Mouse (Mus musculus): Measurements from ENCODE around the gene Usp21. TPM values are rescaled to one million over a fixed set of nuclear protein-coding genes. Genes with fewer than 3 reads are reported as not detected.

The Usp21 gene
- polyA plus RNA-seq, 1 experiment from 2014 or later = 25.3 TPM

- peaks cover 31% of the 10 kb centered on the region for H3K27me3 ChIP-seq (ENCODE audit: control insufficient read depth, insufficient read depth, low read depth, low read length)
- H3K9me3 ChIP-seq (replicated peaks; ENCODE audit: control insufficient read depth, low read length) = no peaks in the 10 kb centered on the region
- H3K27ac ChIP-seq (ENCODE audit: low read length) = no peak overlapping the region
- WGBS (ENCODE audit: insufficient replicate concordance) = 59% methylated on average over 17 of the region's 17 CpGs
- peaks cover 9% of the 10 kb centered on the region for H3K4me1 ChIP-seq (ENCODE audit: control insufficient read depth, low read depth, low read length)
- no peak overlapping the region for H3K4me2 ChIP-seq (ENCODE audit: low read depth, low read length)
- H3K4me3 ChIP-seq (ENCODE audit: low read depth, low read length) = no peak overlapping the region
- no peak overlapping the region for H3K9ac ChIP-seq (ENCODE audit: low read depth, low read length)
- no peaks in the 10 kb centered on the region for H3K36me3 ChIP-seq (ENCODE audit: control insufficient read depth, insufficient read depth)
- ATAC-seq (ENCODE audit: low read depth) = no peak
Observed at GRCm38 (mm10) chr1:171252415-171252814, 35.4 kb downstream of the Usp21 start.

- peak overlapping the region; percentile 11; the same call in 1 of the 2 replicates for H3K4me3 ChIP-seq (ENCODE audit: low read depth, low read length)
- H3K4me1 ChIP-seq (ENCODE audit: control insufficient read depth, low read depth, low read length) = peaks cover 11% of the 10 kb centered on the region
- ATAC-seq (ENCODE audit: low read depth) = no peak
- H3K9ac ChIP-seq (ENCODE audit: low read depth, low read length) = no peak overlapping the region
- no peaks in the 10 kb centered on the region for H3K9me3 ChIP-seq (replicated peaks; ENCODE audit: control insufficient read depth, low read length)
- WGBS (ENCODE audit: insufficient replicate concordance) = 25% methylated on average over 13 of the region's 13 CpGs
- H3K27ac ChIP-seq (ENCODE audit: low read length) = no peak overlapping the region
- H3K27me3 ChIP-seq (ENCODE audit: control insufficient read depth, insufficient read depth, low read depth, low read length) = peaks cover 31% of the 10 kb centered on the region
- no peaks in the 10 kb centered on the region for H3K36me3 ChIP-seq (ENCODE audit: control insufficient read depth, insufficient read depth)
- 0 out of 2 replicates have a peak overlapping the region, but pooled peaks have one; percentile 2 for H3K4me2 ChIP-seq (ENCODE audit: low read depth, low read length)
Observed at GRCm38 (mm10) chr1:171251594-171252324, 36.0 kb downstream of the Usp21 start.

- Histone ChIP-seq H3K4me1 (ENCODE audit: control insufficient read depth, low read depth, low read length) (peaks cover 17% of the 10 kb centered on the region), H3K36me3 (ENCODE audit: control insufficient read depth, insufficient read depth) (no peaks in the 10 kb centered on the region), H3K27me3 (ENCODE audit: control insufficient read depth, insufficient read depth, low read depth, low read length) (peaks cover 31% of the 10 kb centered on the region), H3K27ac (ENCODE audit: low read length) (no peak within 1 kb of the TSS), H3K4me2 (ENCODE audit: low read depth, low read length) (peak within 1 kb of the TSS; percentile 2), H3K9me3 (replicated peaks; ENCODE audit: control insufficient read depth, low read length) (no peaks in the 10 kb centered on the region), H3K4me3 (ENCODE audit: low read depth, low read length) (peak within 1 kb of the TSS; percentile 11), H3K9ac (ENCODE audit: low read depth, low read length) (no peak within 1 kb of the TSS)
- ATAC-seq (ENCODE audit: low read depth) = no peak
- WGBS (ENCODE audit: insufficient replicate concordance) = 30% methylated on average over 26 of the region's 26 CpGs
Observed at GRCm38 (mm10) chr1:171250680-171251593, 36.9 kb downstream of the Usp21 start, which contains the start of gene Ndufs2. Gene Ndufs2 (minus strand): TSS chr1:171251388.

GRCm38 (mm10) chr1:171249913-171250600 lies 37.7 kb downstream of the Usp21 start, which contains the start of gene Adamts4:
Gene Adamts4 (plus strand): TSS chr1:171250421.
- 19% methylated on average over 5 of the region's 5 CpGs for WGBS (ENCODE audit: insufficient replicate concordance)
- Histone ChIP-seq H3K4me1 (ENCODE audit: control insufficient read depth, low read depth, low read length) (peaks cover 20% of the 10 kb centered on the region), H3K4me3 (ENCODE audit: low read depth, low read length) (peak within 1 kb of the TSS; percentile 11)

GRCm38 (mm10) chr1:171248386-171249226 lies 39.2 kb downstream of the Usp21 start:
- Histone ChIP-seq H3K27ac (ENCODE audit: low read length) (no peak overlapping the region), H3K27me3 (ENCODE audit: control insufficient read depth, insufficient read depth, low read depth, low read length) (peaks cover 31% of the 10 kb centered on the region), H3K4me3 (ENCODE audit: low read depth, low read length) (no peak overlapping the region), H3K4me1 (ENCODE audit: control insufficient read depth, low read depth, low read length) (peaks cover 20% of the 10 kb centered on the region), H3K9ac (ENCODE audit: low read depth, low read length) (no peak overlapping the region), H3K9me3 (replicated peaks; ENCODE audit: control insufficient read depth, low read length) (no peaks in the 10 kb centered on the region), H3K36me3 (ENCODE audit: control insufficient read depth, insufficient read depth) (peaks cover 3% of the 10 kb centered on the region; the same call in 1 of the 2 replicates), H3K4me2 (ENCODE audit: low read depth, low read length) (no peak overlapping the region)
- WGBS (ENCODE audit: insufficient replicate concordance) = 26% methylated on average over 3 of the region's 3 CpGs
- ATAC-seq (ENCODE audit: low read depth) = no peak

More at GRCm38 (mm10) chr1:171249913-171250600, 37.7 kb downstream of the Usp21 start, which contains the start of gene Adamts4:
- no peak within 1 kb of the TSS for H3K9ac ChIP-seq (ENCODE audit: low read depth, low read length)
- ATAC-seq (ENCODE audit: low read depth) = no peak
- H3K27ac ChIP-seq (ENCODE audit: low read length) = no peak within 1 kb of the TSS
- H3K4me2 ChIP-seq (ENCODE audit: low read depth, low read length) = peak within 1 kb of the TSS; percentile 2
- H3K36me3 ChIP-seq (ENCODE audit: control insufficient read depth, insufficient read depth) = no peaks in the 10 kb centered on the region
- H3K9me3 ChIP-seq (replicated peaks; ENCODE audit: control insufficient read depth, low read length) = no peaks in the 10 kb centered on the region
- peaks cover 31% of the 10 kb centered on the region for H3K27me3 ChIP-seq (ENCODE audit: control insufficient read depth, insufficient read depth, low read depth, low read length)

GRCm38 (mm10) chr1:171247916-171248315 lies 39.9 kb downstream of the Usp21 start:
- peaks cover 20% of the 10 kb centered on the region for H3K4me1 ChIP-seq (ENCODE audit: control insufficient read depth, low read depth, low read length)
- H3K36me3 ChIP-seq (ENCODE audit: control insufficient read depth, insufficient read depth) = peaks cover 3% of the 10 kb centered on the region; the same call in 1 of the 2 replicates
- no peak for ATAC-seq (ENCODE audit: low read depth)
- H3K9ac ChIP-seq (ENCODE audit: low read depth, low read length) = peak overlapping the region; percentile 65; the same call in 1 of the 2 replicates
- WGBS (ENCODE audit: insufficient replicate concordance) = 14% methylated on average over 4 of the region's 4 CpGs
- peak overlapping the region; percentile 71 for H3K4me3 ChIP-seq (ENCODE audit: low read depth, low read length)
- H3K9me3 ChIP-seq (replicated peaks; ENCODE audit: control insufficient read depth, low read length) = no peaks in the 10 kb centered on the region
- peak overlapping the region; percentile 86 for H3K27ac ChIP-seq (ENCODE audit: low read length)
- peak overlapping the region; percentile 91 for H3K4me2 ChIP-seq (ENCODE audit: low read depth, low read length)
- peaks cover 31% of the 10 kb centered on the region for H3K27me3 ChIP-seq (ENCODE audit: control insufficient read depth, insufficient read depth, low read depth, low read length)

- peak; percentile 11; the same call in 1 of the 2 replicates for ATAC-seq (ENCODE audit: low read depth)
- Histone ChIP-seq H3K4me1 (ENCODE audit: control insufficient read depth, low read depth, low read length) (peaks cover 20% of the 10 kb centered on the region), H3K36me3 (ENCODE audit: control insufficient read depth, insufficient read depth) (peaks cover 3% of the 10 kb centered on the region; the same call in 1 of the 2 replicates), H3K27me3 (ENCODE audit: control insufficient read depth, insufficient read depth, low read depth, low read length) (peaks cover 26% of the 10 kb centered on the region), H3K4me3 (ENCODE audit: low read depth, low read length) (peak overlapping the region; percentile 71), H3K27ac (ENCODE audit: low read length) (peak overlapping the region; percentile 86), H3K9ac (ENCODE audit: low read depth, low read length) (peak overlapping the region; percentile 65), H3K9me3 (replicated peaks; ENCODE audit: control insufficient read depth, low read length) (no peaks in the 10 kb centered on the region), H3K4me2 (ENCODE audit: low read depth, low read length) (peak overlapping the region; percentile 91)
- 8% methylated on average over 13 of the region's 13 CpGs for WGBS (ENCODE audit: insufficient replicate concordance)
Observed at GRCm38 (mm10) chr1:171247453-171247841, 40.3 kb downstream of the Usp21 start.
